8 mouse cellular contexts compared by ENCODE assay signal in the genomic region with DNA sequence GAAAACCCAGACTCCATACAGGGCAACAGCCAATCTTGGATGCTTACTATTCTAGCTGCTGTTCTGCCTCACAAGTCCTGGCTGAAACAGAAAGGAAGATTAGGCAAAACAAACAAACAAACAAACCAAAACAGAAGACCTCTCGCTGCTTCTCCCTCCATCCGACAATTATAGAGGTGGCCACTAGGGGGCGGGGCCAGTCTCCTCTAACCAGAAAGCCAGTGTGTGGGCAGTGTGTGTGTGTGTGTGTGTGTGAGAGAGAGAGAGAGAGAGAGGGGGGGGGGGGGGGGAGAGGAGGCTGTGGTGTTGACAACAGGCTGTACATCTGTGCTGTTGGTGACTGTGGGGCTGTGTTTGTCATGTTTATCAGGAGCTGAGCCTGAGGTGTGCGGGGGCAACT. TPM values are rescaled to one million over a fixed set of nuclear protein-coding genes. Genes with fewer than 3 reads are reported as not detected.
DNase-seq lines count a peak whose midpoint lies in the region; ATAC-seq and TF ChIP-seq lines count a peak whose summit lies in the region.

No protein-coding gene starts in this region.

- H3K27ac ChIP-seq in heart, embryonic 11.5 days (ENCODE audit: low read depth, low read length) = no peak overlapping the region
- H3K27ac ChIP-seq in forebrain, postnatal 0 days (ENCODE audit: low read depth, low read length) = no peak overlapping the region
- H3K27ac ChIP-seq in midbrain, embryonic 14.5 days (replicated peaks; ENCODE audit: low read depth, low read length) = no peak overlapping the region

- intact Hi-C loops in heart, postnatal 10 days (cut with DNase I) = no loop called here

- peak; percentile 29 to 70 for DNase-seq in heart, postnatal 10 days
- DNase-seq in CD8-positive naive resting alpha-beta T cell, adult 2 months (ENCODE audit: low read depth in 2 of 2, low spot score in 2 of 2) = peak; percentile 7 to 38
- peak; percentile 84 for DNase-seq in brain, adult 2 months (ENCODE audit: low read depth, low spot score)
- peak; percentile 68 for DNase-seq in forebrain, postnatal 0 days
- DNase-seq in layer of hippocampus, postnatal 14 days (ENCODE audit: low spot score in 2 of 2) = peak; percentile 43 to 51
- peak; percentile 84 for DNase-seq in midbrain, embryonic 14.5 days
- peak; percentile 81 for DNase-seq in testis, postnatal 10 days (ENCODE audit: low spot score)

- H3K9ac ChIP-seq in heart, embryonic 11.5 days (ENCODE audit: low read depth, low read length) = no peak overlapping the region
- H3K9ac ChIP-seq in forebrain, postnatal 0 days = no peak overlapping the region
- no peak overlapping the region for H3K9ac ChIP-seq in midbrain, embryonic 14.5 days (replicated peaks; ENCODE audit: low read length)

- TF ChIP-seq CTCF in forebrain, postnatal 0 days (IDR thresholded peaks at IDR 0.05; ENCODE audit: low read depth) = peak; percentile 84

- H3K4me1 ChIP-seq in heart, embryonic 11.5 days (ENCODE audit: control insufficient read depth, insufficient read depth, low read length) = peaks cover 10% of the 10 kb centered on the region
- no peaks in the 10 kb centered on the region for H3K4me1 ChIP-seq in forebrain, postnatal 0 days (ENCODE audit: insufficient read depth)
- H3K4me1 ChIP-seq in midbrain, embryonic 14.5 days (ENCODE audit: control insufficient read depth, insufficient read depth, low read length) = peaks cover 8% of the 10 kb centered on the region; the same call in 1 of the 2 replicates

- 24% methylated on average over 4 of the region's 4 CpGs for WGBS in heart, embryonic 11.5 days (ENCODE audit: insufficient replicate concordance)
- WGBS in forebrain, postnatal 0 days = 17% methylated on average over 4 of the region's 4 CpGs
- 17% methylated on average over 4 of the region's 4 CpGs for WGBS in midbrain, embryonic 14.5 days

- peaks cover 98% of the 10 kb centered on the region for H3K27me3 ChIP-seq in heart, embryonic 11.5 days (ENCODE audit: control insufficient read depth, insufficient read depth, low read length)
- peaks cover 77% of the 10 kb centered on the region for H3K27me3 ChIP-seq in forebrain, postnatal 0 days (ENCODE audit: insufficient read depth, low read length)
- H3K27me3 ChIP-seq in midbrain, embryonic 14.5 days (ENCODE audit: control insufficient read depth, insufficient read depth, low read length) = peaks cover 69% of the 10 kb centered on the region

- no peaks in the 10 kb centered on the region for H3K36me3 ChIP-seq in heart, embryonic 11.5 days (ENCODE audit: control insufficient read depth, insufficient read depth, low read length)
- no peaks in the 10 kb centered on the region for H3K36me3 ChIP-seq in forebrain, postnatal 0 days (ENCODE audit: insufficient read depth)
- no peaks in the 10 kb centered on the region for H3K36me3 ChIP-seq in midbrain, embryonic 14.5 days (ENCODE audit: control insufficient read depth, insufficient read depth, low read length)

- no peak for ATAC-seq in heart, embryonic 11.5 days (replicated peaks; ENCODE audit: insufficient number of reproducible peaks, low FRiP score, low TSS enrichment)
- ATAC-seq in forebrain, postnatal 0 days = no peak
- no peak for ATAC-seq in midbrain, embryonic 14.5 days (ENCODE audit: low FRiP score, low TSS enrichment)

- H3K4me3 ChIP-seq in heart, embryonic 11.5 days (ENCODE audit: low read depth, low read length) = no peak overlapping the region
- H3K4me3 ChIP-seq in forebrain, postnatal 0 days (ENCODE audit: low read depth, low read length) = no peak overlapping the region
- H3K4me3 ChIP-seq in midbrain, embryonic 14.5 days (replicated peaks; ENCODE audit: low read depth, low read length) = no peak overlapping the region

- no peak overlapping the region for H3K4me2 ChIP-seq in heart, embryonic 11.5 days
- H3K4me2 ChIP-seq in forebrain, postnatal 0 days (ENCODE audit: low read depth) = no peak overlapping the region
- H3K4me2 ChIP-seq in midbrain, embryonic 14.5 days (ENCODE audit: low read length) = no peak overlapping the region

- H3K9me3 ChIP-seq in heart, embryonic 11.5 days (replicated peaks; ENCODE audit: control insufficient read depth, low read length) = no peaks in the 10 kb centered on the region
- H3K9me3 ChIP-seq in forebrain, postnatal 0 days (ENCODE audit: low read length) = no peaks in the 10 kb centered on the region
- no peaks in the 10 kb centered on the region for H3K9me3 ChIP-seq in midbrain, embryonic 14.5 days (ENCODE audit: control insufficient read depth, low read length)

RNA-seq across cellular contexts. Expression of a gene that starts 2.0 kb away (rescaled TPM):
- not detected for total RNA-seq in heart, postnatal 10 days (2021)
- not detected in 2 replicates for polyA plus RNA-seq in heart, embryonic 11.5 days (2014; fragmentation: Nextera tagmentation; extraction: Ambion mirVana)
- not detected in 2 replicates for total RNA-seq in forebrain, postnatal 0 days (2014; rRNA removed)
- not detected in 2 replicates for polyA plus RNA-seq in forebrain, postnatal 0 days (2015; fragmentation: Nextera tagmentation; extraction: Ambion mirVana)
- under 1 TPM in 1 of 2 experiments, not detected in 1; 0.91 TPM for total RNA-seq in layer of hippocampus, postnatal 14 days (2021)
- polyA plus RNA-seq in midbrain, embryonic 14.5 days (2014; fragmentation: Nextera tagmentation; extraction: Ambion mirVana) = 0.77 TPM in 1 of 2 replicates, not detected in the other

RNA-seq across cellular contexts. Expression of a gene that starts 9.7 kb away (rescaled TPM):
- under 1 TPM in 1 of 2 experiments, not detected in 1; 0.67 TPM for total RNA-seq in heart, postnatal 10 days (2021)
- 1.4 and 4.1 TPM in 2 replicates for polyA plus RNA-seq in heart, embryonic 11.5 days (2014; fragmentation: Nextera tagmentation; extraction: Ambion mirVana)
- not detected in 2 replicates for total RNA-seq in forebrain, postnatal 0 days (2014; rRNA removed)
- not detected in 2 replicates for polyA plus RNA-seq in forebrain, postnatal 0 days (2015; fragmentation: Nextera tagmentation; extraction: Ambion mirVana)
- not detected for total RNA-seq in layer of hippocampus, postnatal 14 days (2021)
- 3.0 and 3.3 TPM in 2 replicates for polyA plus RNA-seq in midbrain, embryonic 14.5 days (2014; fragmentation: Nextera tagmentation; extraction: Ambion mirVana)

RNA-seq across cellular contexts. Expression of a gene that starts 40.2 kb away (rescaled TPM):
- total RNA-seq in heart, postnatal 10 days (2021) = under 1 TPM in 1 of 2 experiments, not detected in 1; 0.12 TPM
- 0.30 and 0.48 TPM in 2 replicates for polyA plus RNA-seq in heart, embryonic 11.5 days (2014; fragmentation: Nextera tagmentation; extraction: Ambion mirVana)
- 24.2 and 27.2 TPM in 2 replicates for total RNA-seq in forebrain, postnatal 0 days (2014; rRNA removed)
- 9.7 and 10.0 TPM in 2 replicates for polyA plus RNA-seq in forebrain, postnatal 0 days (2015; fragmentation: Nextera tagmentation; extraction: Ambion mirVana)
- 100 to 1,000 TPM; 270 to 283 TPM for total RNA-seq in layer of hippocampus, postnatal 14 days (2021)
- polyA plus RNA-seq in midbrain, embryonic 14.5 days (2014; fragmentation: Nextera tagmentation; extraction: Ambion mirVana) = 16.5 and 29.9 TPM in 2 replicates

RNA-seq across cellular contexts. Expression of a gene that starts 40.4 kb away (rescaled TPM):
- total RNA-seq in heart, postnatal 10 days (2021) = under 1 TPM in 1 of 2 experiments, not detected in 1; 0.05 TPM
- not detected in 2 replicates for polyA plus RNA-seq in heart, embryonic 11.5 days (2014; fragmentation: Nextera tagmentation; extraction: Ambion mirVana)
- 2.1 and 3.4 TPM in 2 replicates for total RNA-seq in forebrain, postnatal 0 days (2014; rRNA removed)
- 0.52 and 1.1 TPM in 2 replicates for polyA plus RNA-seq in forebrain, postnatal 0 days (2015; fragmentation: Nextera tagmentation; extraction: Ambion mirVana)
- 1 to 10 TPM; 1.6 to 3.8 TPM for total RNA-seq in layer of hippocampus, postnatal 14 days (2021)
- polyA plus RNA-seq in midbrain, embryonic 14.5 days (2014; fragmentation: Nextera tagmentation; extraction: Ambion mirVana) = 0.13 and 0.34 TPM in 2 replicates

RNA-seq across cellular contexts. Expression of a gene that starts 56.5 kb away (rescaled TPM):
- total RNA-seq in heart, postnatal 10 days (2021) = under 1 TPM in 1 of 2 experiments, not detected in 1; 0.14 TPM
- 0.16 and 0.17 TPM in 2 replicates for polyA plus RNA-seq in heart, embryonic 11.5 days (2014; fragmentation: Nextera tagmentation; extraction: Ambion mirVana)
- total RNA-seq in forebrain, postnatal 0 days (2014; rRNA removed) = 0.08 and 0.29 TPM in 2 replicates
- polyA plus RNA-seq in forebrain, postnatal 0 days (2015; fragmentation: Nextera tagmentation; extraction: Ambion mirVana) = 0.11 and 0.19 TPM in 2 replicates
- total RNA-seq in layer of hippocampus, postnatal 14 days (2021) = under 1 TPM; 0.35 to 0.60 TPM
- 0.16 TPM in 1 of 2 replicates, not detected in the other for polyA plus RNA-seq in midbrain, embryonic 14.5 days (2014; fragmentation: Nextera tagmentation; extraction: Ambion mirVana)

Comparison
In these comparisons a context has a peak if more than half of its experiments do, and no peak if none do; other contexts are left out.
1. DNase-seq: peak in every context shown above with its lines; median percentile 84 in brain, adult 2 months; 84 in midbrain, embryonic 14.5 days; 81 in testis, postnatal 10 days; 68 in forebrain, postnatal 0 days; 50 in heart, postnatal 10 days; 47 in layer of hippocampus, postnatal 14 days; 22 in CD8-positive naive resting alpha-beta T cell, adult 2 months.
2. RNA of a gene that starts 40.2 kb away (total RNA-seq): 270 to 283 TPM in layer of hippocampus, postnatal 14 days and 24.2 to 27.2 TPM in forebrain, postnatal 0 days; 0.12 TPM in heart, postnatal 10 days; every median in the first group is over 10 times any median in the second.